Comparison of ENCODE assay signal across 17 mouse cellular contexts in the genomic region with DNA sequence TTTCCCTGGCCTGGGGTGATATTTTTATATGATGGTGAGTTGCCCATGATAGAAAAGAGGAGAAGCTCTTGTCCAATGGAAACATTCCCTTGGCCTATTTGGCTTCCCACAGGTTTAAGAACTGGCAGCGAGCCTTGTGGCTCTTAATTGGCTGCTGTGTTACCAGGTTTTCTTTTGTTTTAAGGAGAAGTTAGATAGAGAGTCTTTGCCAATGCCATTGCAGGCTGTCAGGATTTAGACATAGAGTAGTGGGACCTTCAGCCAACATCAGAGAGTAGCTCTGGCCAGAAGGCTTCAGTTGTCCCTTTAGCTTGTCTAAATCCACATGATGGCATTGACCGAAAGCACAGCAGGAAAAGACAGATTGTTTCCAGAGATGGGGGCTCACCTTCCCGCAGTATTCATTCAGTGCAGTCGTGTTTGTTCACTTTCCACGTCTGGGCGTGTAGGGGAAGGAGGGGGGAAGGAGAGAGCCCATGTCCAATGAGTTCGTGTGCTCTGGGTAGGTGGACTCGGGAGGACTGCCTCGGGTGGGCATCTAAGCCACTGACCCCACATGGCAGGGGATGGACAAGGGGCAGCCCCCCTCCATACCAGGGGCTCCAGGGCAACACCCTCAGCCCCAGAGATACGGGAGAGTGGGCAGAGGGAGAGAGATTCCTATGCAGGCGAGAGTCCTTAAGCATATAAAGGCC. TPM values are rescaled to one million over a fixed set of nuclear protein-coding genes. Genes with fewer than 3 reads are reported as not detected.
DNase-seq lines count a peak whose midpoint lies in the region; ATAC-seq and TF ChIP-seq lines count a peak whose summit lies in the region.
"Had no signal": no experiment of that assay in that cellular context is flagged by ENCODE, and none has a peak within 500 bp of the region (broad histone marks: within the 10 kb centered on the region; RNA-seq: fewer than 3 reads in every experiment).

No protein-coding gene starts in this region.

- H3K27me3 ChIP-seq in hindbrain, embryonic 15.5 days: no peaks in the 10 kb centered on the region
- no peaks in the 10 kb centered on the region for H3K27me3 ChIP-seq in hindbrain, embryonic 10.5 days (ENCODE audit: insufficient read depth, poor library complexity, severe bottlenecking)
- no peaks in the 10 kb centered on the region for H3K27me3 ChIP-seq in hindbrain, embryonic 16.5 days (replicated peaks; ENCODE audit: control insufficient read depth, insufficient read depth, low read length)
- H3K27me3 ChIP-seq: heart, embryonic 13.5 days; limb, embryonic 13.5 days; neural tube, embryonic 12.5 days had no signal

- 0 out of 2 replicates have a peak, but pooled peaks have one; percentile 30 for ATAC-seq in hindbrain, embryonic 15.5 days (ENCODE audit: low FRiP score, low read depth)
- ATAC-seq in hindbrain, embryonic 16.5 days: peak; percentile 61
- ATAC-seq: liver, postnatal 0 days had no signal

- intact Hi-C loops in gastrocnemius, postnatal 36 days (cut with DNase I): no loop called here

- TF ChIP-seq CTCF in brain, embryonic 14.5 days (IDR thresholded peaks at IDR 0.05; ENCODE audit: borderline replicate concordance, extremely low read depth, insufficient read depth, insufficient read length): no peak

- H3K4me3 ChIP-seq in hindbrain, embryonic 15.5 days: no peak overlapping the region
- H3K4me3 ChIP-seq in hindbrain, embryonic 10.5 days: no peak overlapping the region
- no peak overlapping the region for H3K4me3 ChIP-seq in hindbrain, embryonic 16.5 days (ENCODE audit: low read length)
- H3K4me3 ChIP-seq: heart, embryonic 13.5 days; limb, embryonic 13.5 days; neural tube, embryonic 12.5 days had no signal

- no peak overlapping the region for H3K27ac ChIP-seq in hindbrain, embryonic 15.5 days (replicated peaks)
- H3K27ac ChIP-seq in hindbrain, embryonic 10.5 days: no peak overlapping the region
- H3K27ac ChIP-seq in hindbrain, embryonic 16.5 days (ENCODE audit: low read depth, low read length): no peak overlapping the region
- H3K27ac ChIP-seq: heart, embryonic 13.5 days; kidney, postnatal 0 days; limb, embryonic 13.5 days; neural tube, embryonic 12.5 days had no signal

- H3K9me3 ChIP-seq in hindbrain, embryonic 15.5 days: no peaks in the 10 kb centered on the region
- no peaks in the 10 kb centered on the region for H3K9me3 ChIP-seq in hindbrain, embryonic 10.5 days
- no peaks in the 10 kb centered on the region for H3K9me3 ChIP-seq in hindbrain, embryonic 16.5 days (ENCODE audit: control insufficient read depth, low read length)
- H3K9me3 ChIP-seq: heart, embryonic 13.5 days; limb, embryonic 13.5 days; neural tube, embryonic 12.5 days had no signal

- 79% methylated on average over 11 of the region's 11 CpGs for WGBS in hindbrain, embryonic 15.5 days
- 84% methylated on average over 11 of the region's 11 CpGs for WGBS in hindbrain, embryonic 10.5 days
- WGBS in hindbrain, embryonic 16.5 days: 81% methylated on average over 11 of the region's 11 CpGs

- H3K4me2 ChIP-seq in hindbrain, embryonic 15.5 days: no peak overlapping the region
- H3K4me2 ChIP-seq in hindbrain, embryonic 16.5 days (ENCODE audit: low read length): no peak overlapping the region
- H3K4me2 ChIP-seq: heart, embryonic 13.5 days; limb, embryonic 13.5 days; neural tube, embryonic 12.5 days had no signal

- DNase-seq in hindbrain, embryonic 10.5 days (ENCODE audit: low spot score): no peak
- DNase-seq in brain, embryonic 14.5 days (ENCODE audit: low read depth): peak; percentile 86
- peak; percentile 47 for DNase-seq in cerebellum, adult 9-10 months
- no peak for DNase-seq in heart, adult 8-10 months (ENCODE audit: low spot score)
- DNase-seq in gastrocnemius, postnatal 36 days: no peak
- DNase-seq: gastrocnemius, postnatal 14 days; liver, postnatal 0 days; right cerebral cortex, adult 18-20 months; thymus, postnatal 25 days had no signal

- H3K4me1 ChIP-seq in hindbrain, embryonic 15.5 days (replicated peaks): no peaks in the 10 kb centered on the region
- H3K4me1 ChIP-seq in hindbrain, embryonic 10.5 days (replicated peaks): no peaks in the 10 kb centered on the region
- H3K4me1 ChIP-seq in hindbrain, embryonic 16.5 days (ENCODE audit: control insufficient read depth, insufficient read depth, low read depth, low read length): no peaks in the 10 kb centered on the region
- H3K4me1 ChIP-seq: heart, embryonic 13.5 days; limb, embryonic 13.5 days; neural tube, embryonic 12.5 days had no signal

- no peaks in the 10 kb centered on the region for H3K36me3 ChIP-seq in hindbrain, embryonic 15.5 days
- no peaks in the 10 kb centered on the region for H3K36me3 ChIP-seq in hindbrain, embryonic 10.5 days
- no peaks in the 10 kb centered on the region for H3K36me3 ChIP-seq in hindbrain, embryonic 16.5 days (ENCODE audit: control insufficient read depth, insufficient read depth, low read length)
- H3K36me3 ChIP-seq: heart, embryonic 13.5 days; limb, embryonic 13.5 days; neural tube, embryonic 12.5 days had no signal

- TF ChIP-seq POLR2A in brain, embryonic 14.5 days (IDR thresholded peaks at IDR 0.05; ENCODE audit: borderline replicate concordance, extremely low read depth, insufficient read depth, insufficient read length, poor library complexity, severe bottlenecking): no peak

- no peak overlapping the region for H3K9ac ChIP-seq in hindbrain, embryonic 15.5 days
- H3K9ac ChIP-seq in hindbrain, embryonic 16.5 days (ENCODE audit: low read depth, low read length): no peak overlapping the region
- H3K9ac ChIP-seq: heart, embryonic 13.5 days; limb, embryonic 13.5 days; liver, postnatal 0 days; neural tube, embryonic 12.5 days had no signal

RNA-seq across cellular contexts. Expression of a gene that starts 28.2 kb away (rescaled TPM):
- polyA plus RNA-seq in hindbrain, embryonic 15.5 days (2015; fragmentation: Nextera tagmentation; extraction: Ambion mirVana): 0.03 TPM in 1 of 2 replicates, not detected in the other
- 0.04 TPM in 1 of 2 replicates, not detected in the other for polyA plus RNA-seq in hindbrain, embryonic 10.5 days (2016; fragmentation: Nextera tagmentation; extraction: Ambion mirVana)
- not detected in 2 replicates for polyA plus RNA-seq in brain, embryonic 14.5 days (2012; rRNA removed)
- 0.05 and 0.08 TPM in 2 replicates for polyA plus RNA-seq in hindbrain, embryonic 16.5 days (2015; fragmentation: Nextera tagmentation; extraction: Ambion mirVana)
- total RNA-seq in heart, adult 8-10 months (2022): not detected
- total RNA-seq in gastrocnemius, postnatal 36 days (2021): not detected
- total RNA-seq: gastrocnemius, postnatal 14 days; layer of hippocampus, postnatal 10 days; megakaryocyte progenitor cell, adult 5-6 weeks had no signal
- polyA plus RNA-seq: heart, embryonic 13.5 days; kidney, postnatal 0 days; limb, embryonic 13.5 days; liver, postnatal 0 days; neural tube, embryonic 12.5 days had no signal

RNA-seq across cellular contexts. Expression of a gene that starts 32.2 kb away (rescaled TPM):
- 0.08 and 0.16 TPM in 2 replicates for polyA plus RNA-seq in hindbrain, embryonic 15.5 days (2015; fragmentation: Nextera tagmentation; extraction: Ambion mirVana)
- not detected in 2 replicates for polyA plus RNA-seq in hindbrain, embryonic 10.5 days (2016; fragmentation: Nextera tagmentation; extraction: Ambion mirVana)
- 0.49 and 0.52 TPM in 2 replicates for polyA plus RNA-seq in brain, embryonic 14.5 days (2012; rRNA removed)
- polyA plus RNA-seq in hindbrain, embryonic 16.5 days (2015; fragmentation: Nextera tagmentation; extraction: Ambion mirVana): 0.10 and 0.12 TPM in 2 replicates
- total RNA-seq in heart, adult 8-10 months (2022): under 1 TPM in 3 of 4 experiments, not detected in 1; 0.03 to 0.06 (median 0.06) TPM
- total RNA-seq in gastrocnemius, postnatal 36 days (2021): under 1 TPM; 0.07 to 0.08 TPM
- polyA plus RNA-seq: heart, embryonic 13.5 days; liver, postnatal 0 days had no signal

Comparison
In these comparisons a context has a peak if more than half of its experiments do, and no peak if none do; other contexts are left out.
1. DNase-seq: peak in brain, embryonic 14.5 days (single experiment) and cerebellum, adult 9-10 months (single experiment); none in hindbrain, embryonic 10.5 days (single experiment), heart, adult 8-10 months (single experiment) and gastrocnemius, postnatal 36 days (0 of 2).